ENCODE assay signal across 9 mouse cellular contexts in genomic region chr12:77000096-77000704, GRCm38 (mm10). TPM values are rescaled to one million over a fixed set of nuclear protein-coding genes. Genes with fewer than 3 reads are reported as not detected.
DNase-seq lines count a peak whose midpoint lies in the region; ATAC-seq and TF ChIP-seq lines count a peak whose summit lies in the region.
"Had no signal": no experiment of that assay in that cellular context is flagged by ENCODE, and none has a peak within 500 bp of the region (broad histone marks: within the 10 kb centered on the region; RNA-seq: fewer than 3 reads in every experiment).

No protein-coding gene starts in this region.

- no peak overlapping the region for H3K4me3 ChIP-seq in embryonic facial prominence, embryonic 15.5 days (replicated peaks)
- H3K4me3 ChIP-seq in heart, postnatal 0 days (ENCODE audit: low read depth, low read length), result no peak overlapping the region
- H3K4me3 ChIP-seq in lung, embryonic 15.5 days, result no peak overlapping the region
- H3K4me3 ChIP-seq: megakaryocyte, embryonic 14.5 days had no signal

- H3K27ac ChIP-seq in embryonic facial prominence, embryonic 15.5 days (replicated peaks), result no peak overlapping the region
- H3K27ac ChIP-seq in heart, postnatal 0 days (ENCODE audit: low read depth), result no peak overlapping the region
- H3K27ac ChIP-seq in lung, embryonic 15.5 days, result no peak overlapping the region

- ATAC-seq in embryonic facial prominence, embryonic 15.5 days (ENCODE audit: insufficient number of reproducible peaks, low FRiP score, low TSS enrichment, low read depth), result peak; percentile 75
- peak; percentile 71 for ATAC-seq in heart, postnatal 0 days (ENCODE audit: insufficient read depth, low read depth)
- ATAC-seq in lung, embryonic 15.5 days (ENCODE audit: borderline replicate concordance, extremely low read depth, low FRiP score, low TSS enrichment), result peak; percentile 83

- no peaks in the 10 kb centered on the region for H3K9me3 ChIP-seq in embryonic facial prominence, embryonic 15.5 days (replicated peaks)
- no peaks in the 10 kb centered on the region for H3K9me3 ChIP-seq in heart, postnatal 0 days (replicated peaks; ENCODE audit: control insufficient read depth, low read length)
- no peaks in the 10 kb centered on the region for H3K9me3 ChIP-seq in lung, embryonic 15.5 days
- H3K9me3 ChIP-seq: megakaryocyte, embryonic 14.5 days had no signal

- DNase-seq in MEL-GATA-1-ER (ENCODE audit: extremely low read depth, low read depth), result peak; percentile 66
- peak; percentile 89 for DNase-seq in brain, adult 2 months (ENCODE audit: low read depth, low spot score)
- peak; percentile 61 for DNase-seq in heart, postnatal 0 days (ENCODE audit: low spot score)
- peak; percentile 76 for DNase-seq in kidney, postnatal 14 days
- DNase-seq in retina, embryonic 14.5 days (ENCODE audit: low spot score), result peak; percentile 91
- DNase-seq in yolk sac, embryonic 10.5 days (ENCODE audit: low spot score), result peak; percentile 42

- peaks cover 11% of the 10 kb centered on the region; the same call in 1 of the 2 replicates for H3K4me1 ChIP-seq in embryonic facial prominence, embryonic 15.5 days
- H3K4me1 ChIP-seq in heart, postnatal 0 days (ENCODE audit: control insufficient read depth, insufficient read depth), result no peaks in the 10 kb centered on the region
- H3K4me1 ChIP-seq in lung, embryonic 15.5 days, result peaks cover 8% of the 10 kb centered on the region; the same call in 1 of the 2 replicates

- H3K9ac ChIP-seq in embryonic facial prominence, embryonic 15.5 days, result no peak overlapping the region
- H3K9ac ChIP-seq in heart, postnatal 0 days (replicated peaks; ENCODE audit: low read depth, low read length), result no peak overlapping the region
- no peak overlapping the region for H3K9ac ChIP-seq in lung, embryonic 15.5 days

- no peak for TF ChIP-seq EP300 in heart, postnatal 0 days (IDR thresholded peaks at IDR 0.05; ENCODE audit: low read depth)

- WGBS in embryonic facial prominence, embryonic 15.5 days, result 12% methylated on average over 4 of the region's 4 CpGs
- 5% methylated on average over 4 of the region's 4 CpGs for WGBS in heart, postnatal 0 days
- 8% methylated on average over 4 of the region's 4 CpGs for WGBS in lung, embryonic 15.5 days

- H3K4me2 ChIP-seq in embryonic facial prominence, embryonic 15.5 days (replicated peaks), result no peak overlapping the region
- no peak overlapping the region for H3K4me2 ChIP-seq in heart, postnatal 0 days (ENCODE audit: low read depth, low read length)
- H3K4me2 ChIP-seq in lung, embryonic 15.5 days, result no peak overlapping the region

- no peaks in the 10 kb centered on the region for H3K27me3 ChIP-seq in embryonic facial prominence, embryonic 15.5 days
- no peaks in the 10 kb centered on the region for H3K27me3 ChIP-seq in heart, postnatal 0 days (ENCODE audit: control insufficient read depth, insufficient read depth, low read length)
- H3K27me3 ChIP-seq in lung, embryonic 15.5 days, result no peaks in the 10 kb centered on the region
- H3K27me3 ChIP-seq: megakaryocyte, embryonic 14.5 days had no signal

- no peaks in the 10 kb centered on the region for H3K36me3 ChIP-seq in embryonic facial prominence, embryonic 15.5 days
- no peaks in the 10 kb centered on the region for H3K36me3 ChIP-seq in heart, postnatal 0 days (replicated peaks; ENCODE audit: control insufficient read depth, insufficient read depth, low read length)
- no peaks in the 10 kb centered on the region for H3K36me3 ChIP-seq in lung, embryonic 15.5 days

- TF ChIP-seq CTCF in heart, postnatal 0 days (IDR thresholded peaks at IDR 0.05; ENCODE audit: low read depth), result peak; percentile 72

RNA-seq across cellular contexts. Expression of gene Max, which starts 38.2 kb away (rescaled TPM):
- polyA plus RNA-seq in embryonic facial prominence, embryonic 15.5 days (2015; fragmentation: Nextera tagmentation; extraction: Ambion mirVana), result 16.5 and 17.3 TPM in 2 replicates
- total RNA-seq in heart, postnatal 0 days (2014; rRNA removed; ENCODE audit: low replicate concordance), result 26.8 and 37.8 TPM in 2 replicates
- polyA plus RNA-seq in heart, postnatal 0 days (2015; fragmentation: Nextera tagmentation; extraction: Ambion mirVana), result 5.9 and 8.4 TPM in 2 replicates
- polyA plus RNA-seq in lung, embryonic 15.5 days (2015; fragmentation: Nextera tagmentation; extraction: Ambion mirVana), result 13.1 and 13.3 TPM in 2 replicates
